Mouse (Mus musculus): ENCODE results near the gene Phf5a.

GRCm38 (mm10) chr15:81858517-81859329, 13.0 kb downstream of the Phf5a start, which contains the start of gene Tob2:
- TF ChIP-seq CTCF (IDR thresholded peaks at IDR 0.05; ENCODE audit: borderline replicate concordance, insufficient read depth, low read depth, low read length) (no peak; the same call in 1 of the 2 replicates), POLR2A (IDR thresholded peaks at IDR 0.05; ENCODE audit: borderline replicate concordance, insufficient read depth, low read length) (no peak)

Measured in cerebellum, adult 2 months (tissue).